Mouse (Mus musculus): ENCODE measurements around the gene Zfp423. TPM values are rescaled to one million over a fixed set of nuclear protein-coding genes. Genes with fewer than 3 reads are reported as not detected.

Zfp423 gene
- polyA plus RNA-seq, 1 experiment from 2014 or later: 40.3 TPM

DNA sequence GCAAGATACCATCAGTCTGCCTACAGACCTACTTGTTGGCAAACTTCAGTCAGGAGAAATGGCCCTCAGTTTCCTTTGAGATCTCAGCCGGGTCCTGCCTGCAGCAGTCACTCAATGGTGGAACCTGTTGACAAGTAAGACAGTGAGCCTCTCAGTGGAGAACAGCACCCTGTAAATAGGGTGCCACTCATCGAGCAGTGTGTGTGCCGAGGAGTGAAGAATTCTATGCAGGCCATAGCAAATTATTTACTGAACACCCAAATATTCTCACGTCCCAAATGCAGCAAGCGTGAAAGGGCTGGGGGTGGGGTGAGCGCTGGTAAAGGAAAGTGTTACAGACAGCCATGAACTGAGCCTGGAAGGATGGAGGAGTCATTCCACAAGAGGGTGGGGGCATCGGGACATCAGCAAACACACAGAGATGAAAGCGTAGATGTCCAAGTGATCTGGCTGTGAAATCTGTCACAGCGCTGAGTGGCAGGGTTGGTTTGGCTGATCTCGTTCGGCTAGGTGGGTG is 323.1 kb downstream of the Zfp423 start:
- Histone ChIP-seq H3K4me1 (ENCODE audit: control insufficient read depth, insufficient read depth, low read length) (no peaks in the 10 kb centered on the region), H3K9me3 (ENCODE audit: control insufficient read depth, low read length) (no peaks in the 10 kb centered on the region), H3K4me3 (ENCODE audit: low read depth, low read length) (no peak overlapping the region), H3K27ac (ENCODE audit: low read depth, low read length) (no peak overlapping the region), H3K4me2 (no peak overlapping the region), H3K9ac (ENCODE audit: low read length) (no peak overlapping the region), H3K36me3 (ENCODE audit: control insufficient read depth, insufficient read depth, low read length) (no peaks in the 10 kb centered on the region), H3K27me3 (ENCODE audit: control insufficient read depth, insufficient read depth, low read length) (no peaks in the 10 kb centered on the region)
- DNase-seq (ENCODE audit: low spot score, missing footprints) (no peak), ATAC-seq (ENCODE audit: low FRiP score) (no peak)
- 86% methylated on average over 11 of the region's 11 CpGs for WGBS

DNA sequence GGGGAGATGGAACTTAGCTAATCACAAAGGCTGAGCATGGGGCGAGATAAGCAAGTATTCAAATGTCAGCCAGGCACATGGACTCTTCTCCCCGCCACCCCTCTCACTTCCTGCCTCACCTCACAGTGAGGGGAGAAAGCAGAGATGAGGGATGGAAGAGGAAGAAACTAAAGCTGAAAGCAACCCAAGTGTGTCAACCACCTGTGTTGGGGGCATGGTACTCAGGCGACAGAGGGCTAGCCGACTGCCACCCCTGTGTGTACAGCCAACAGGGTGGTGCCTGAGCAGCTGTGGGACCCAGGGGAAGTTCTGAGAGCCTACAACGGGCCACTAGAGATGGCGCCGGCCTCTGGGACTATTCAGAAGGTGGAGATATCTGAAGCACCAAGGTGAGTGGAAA is 327.6 kb downstream of the Zfp423 start:
- Histone ChIP-seq H3K9ac (ENCODE audit: low read length) (no peak overlapping the region), H3K27me3 (ENCODE audit: control insufficient read depth, insufficient read depth, low read length) (no peaks in the 10 kb centered on the region), H3K4me2 (no peak overlapping the region), H3K27ac (ENCODE audit: low read depth, low read length) (no peak overlapping the region), H3K9me3 (ENCODE audit: control insufficient read depth, low read length) (no peaks in the 10 kb centered on the region), H3K4me1 (ENCODE audit: control insufficient read depth, insufficient read depth, low read length) (no peaks in the 10 kb centered on the region), H3K36me3 (ENCODE audit: control insufficient read depth, insufficient read depth, low read length) (no peaks in the 10 kb centered on the region), H3K4me3 (ENCODE audit: low read depth, low read length) (no peak overlapping the region)
- no peak for ATAC-seq (ENCODE audit: low FRiP score)
- DNase-seq (ENCODE audit: low spot score, missing footprints): no peak
- 83% methylated on average over 7 of the region's 7 CpGs for WGBS

- no peaks in the 10 kb centered on the region for H3K27me3 ChIP-seq (ENCODE audit: control insufficient read depth, insufficient read depth, low read length)
- H3K9me3 ChIP-seq (ENCODE audit: control insufficient read depth, low read length): no peaks in the 10 kb centered on the region
- no peak overlapping the region for H3K4me3 ChIP-seq (ENCODE audit: low read depth, low read length)
- no peak overlapping the region for H3K9ac ChIP-seq (ENCODE audit: low read length)
- no peak overlapping the region for H3K4me2 ChIP-seq
- WGBS: 41% methylated on average over 6 of the region's 6 CpGs
- no peaks in the 10 kb centered on the region for H3K4me1 ChIP-seq (ENCODE audit: control insufficient read depth, insufficient read depth, low read length)
- DNase-seq (ENCODE audit: low spot score, missing footprints): no peak
- no peak overlapping the region for H3K27ac ChIP-seq (ENCODE audit: low read depth, low read length)
- no peaks in the 10 kb centered on the region for H3K36me3 ChIP-seq (ENCODE audit: control insufficient read depth, insufficient read depth, low read length)
- ATAC-seq (ENCODE audit: low FRiP score): no peak
Observed at GRCm38 (mm10) chr8:87629656-87630055, 329.7 kb downstream of the Zfp423 start.

DNA sequence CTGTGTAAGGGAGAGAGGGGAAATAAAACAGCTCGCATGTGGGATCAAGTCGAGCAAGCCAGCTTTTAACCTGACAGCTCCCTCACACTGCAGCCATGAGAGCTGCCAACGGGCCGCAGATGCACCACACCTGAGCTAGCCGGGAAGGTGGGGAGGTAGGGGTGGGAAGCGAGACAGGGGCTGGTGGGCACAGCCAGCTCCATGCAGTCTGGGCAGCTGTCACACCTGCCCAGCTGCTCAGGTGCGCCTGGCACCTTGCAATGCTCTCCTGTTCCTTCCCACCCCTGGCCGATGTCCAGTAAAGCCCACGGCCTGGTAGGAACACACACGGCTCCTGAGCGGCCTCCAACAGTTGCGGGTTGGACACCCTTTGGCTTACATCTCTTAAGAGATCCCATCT is 338.2 kb downstream of the Zfp423 start:
- Histone ChIP-seq H3K4me2 (no peak overlapping the region), H3K27me3 (ENCODE audit: control insufficient read depth, insufficient read depth, low read length) (no peaks in the 10 kb centered on the region), H3K9me3 (ENCODE audit: control insufficient read depth, low read length) (no peaks in the 10 kb centered on the region), H3K36me3 (ENCODE audit: control insufficient read depth, insufficient read depth, low read length) (no peaks in the 10 kb centered on the region), H3K4me3 (ENCODE audit: low read depth, low read length) (no peak overlapping the region), H3K9ac (ENCODE audit: low read length) (no peak overlapping the region), H3K27ac (ENCODE audit: low read depth, low read length) (no peak overlapping the region), H3K4me1 (ENCODE audit: control insufficient read depth, insufficient read depth, low read length) (no peaks in the 10 kb centered on the region)
- no peak for DNase-seq (ENCODE audit: low spot score, missing footprints)
- ATAC-seq (ENCODE audit: low FRiP score): no peak
- WGBS: 91% methylated on average over 12 of the region's 12 CpGs

- no peaks in the 10 kb centered on the region for H3K9me3 ChIP-seq (ENCODE audit: control insufficient read depth, low read length)
- no peaks in the 10 kb centered on the region for H3K27me3 ChIP-seq (ENCODE audit: control insufficient read depth, insufficient read depth, low read length)
- no peaks in the 10 kb centered on the region; the same call in 1 of the 2 replicates for H3K4me1 ChIP-seq (ENCODE audit: control insufficient read depth, insufficient read depth, low read length)
- 69% methylated on average over 6 of the region's 6 CpGs for WGBS
- H3K9ac ChIP-seq (ENCODE audit: low read length): no peak overlapping the region
- no peak overlapping the region for H3K27ac ChIP-seq (ENCODE audit: low read depth, low read length)
- no peak overlapping the region for H3K4me2 ChIP-seq
- no peak for DNase-seq (ENCODE audit: low spot score, missing footprints)
- H3K36me3 ChIP-seq (ENCODE audit: control insufficient read depth, insufficient read depth, low read length): no peaks in the 10 kb centered on the region
- H3K4me3 ChIP-seq (ENCODE audit: low read depth, low read length): no peak overlapping the region
- ATAC-seq (ENCODE audit: low FRiP score): no peak
Observed at GRCm38 (mm10) chr8:87620225-87620624, 339.2 kb downstream of the Zfp423 start.

DNA sequence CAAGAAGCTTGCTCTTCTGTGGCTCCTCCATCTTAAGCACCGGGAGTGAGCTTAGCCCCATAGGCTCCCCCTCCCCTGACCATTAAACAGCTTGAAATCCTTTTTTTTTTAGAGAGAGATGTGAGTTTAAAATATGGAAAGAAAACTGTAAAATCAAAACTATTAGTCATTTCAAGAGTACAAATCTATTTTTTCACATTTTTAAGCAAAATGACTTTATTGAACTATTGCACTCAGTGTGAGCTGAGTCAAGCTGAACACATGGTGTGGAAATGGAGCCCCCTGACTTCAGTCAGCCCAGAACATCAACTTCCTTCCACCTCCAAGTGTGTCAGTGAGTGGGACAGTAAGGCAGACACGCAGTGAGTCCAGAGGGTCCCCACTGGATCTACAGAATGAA is 339.9 kb downstream of the Zfp423 start:
- ATAC-seq (ENCODE audit: low FRiP score) (no peak), DNase-seq (ENCODE audit: low spot score, missing footprints) (no peak)
- Histone ChIP-seq H3K4me3 (ENCODE audit: low read depth, low read length) (no peak overlapping the region), H3K36me3 (ENCODE audit: control insufficient read depth, insufficient read depth, low read length) (no peaks in the 10 kb centered on the region), H3K27ac (ENCODE audit: low read depth, low read length) (no peak overlapping the region), H3K9ac (ENCODE audit: low read length) (no peak overlapping the region), H3K4me2 (no peak overlapping the region), H3K9me3 (ENCODE audit: control insufficient read depth, low read length) (no peaks in the 10 kb centered on the region), H3K4me1 (ENCODE audit: control insufficient read depth, insufficient read depth, low read length) (no peaks in the 10 kb centered on the region; the same call in 1 of the 2 replicates), H3K27me3 (ENCODE audit: control insufficient read depth, insufficient read depth, low read length) (no peaks in the 10 kb centered on the region)
- 73% methylated on average over 2 of the region's 2 CpGs for WGBS

GRCm38 (mm10) chr8:87619118-87619517 is 340.3 kb downstream of the Zfp423 start:
- no peaks in the 10 kb centered on the region for H3K36me3 ChIP-seq (ENCODE audit: control insufficient read depth, insufficient read depth, low read length)
- H3K4me2 ChIP-seq: no peak overlapping the region
- no peak overlapping the region for H3K4me3 ChIP-seq (ENCODE audit: low read depth, low read length)
- no peak for DNase-seq (ENCODE audit: low spot score, missing footprints)
- H3K27me3 ChIP-seq (ENCODE audit: control insufficient read depth, insufficient read depth, low read length): no peaks in the 10 kb centered on the region
- no peaks in the 10 kb centered on the region for H3K9me3 ChIP-seq (ENCODE audit: control insufficient read depth, low read length)
- no peak overlapping the region for H3K9ac ChIP-seq (ENCODE audit: low read length)
- no peak overlapping the region for H3K27ac ChIP-seq (ENCODE audit: low read depth, low read length)
- ATAC-seq (ENCODE audit: low FRiP score): no peak
- WGBS: 72% methylated on average over 7 of the region's 7 CpGs
- no peaks in the 10 kb centered on the region; the same call in 1 of the 2 replicates for H3K4me1 ChIP-seq (ENCODE audit: control insufficient read depth, insufficient read depth, low read length)

GRCm38 (mm10) chr8:87613701-87614100 is 345.7 kb downstream of the Zfp423 start:
- 91% methylated on average over 1 of the region's 1 CpGs for WGBS
- no peaks in the 10 kb centered on the region for H3K9me3 ChIP-seq (ENCODE audit: control insufficient read depth, low read length)
- DNase-seq (ENCODE audit: low spot score, missing footprints): no peak
- H3K27me3 ChIP-seq (ENCODE audit: control insufficient read depth, insufficient read depth, low read length): no peaks in the 10 kb centered on the region
- H3K4me1 ChIP-seq (ENCODE audit: control insufficient read depth, insufficient read depth, low read length): no peaks in the 10 kb centered on the region; the same call in 1 of the 2 replicates
- no peak for ATAC-seq (ENCODE audit: low FRiP score)
- H3K9ac ChIP-seq (ENCODE audit: low read length): no peak overlapping the region
- no peak overlapping the region for H3K27ac ChIP-seq (ENCODE audit: low read depth, low read length)
- H3K36me3 ChIP-seq (ENCODE audit: control insufficient read depth, insufficient read depth, low read length): no peaks in the 10 kb centered on the region
- H3K4me2 ChIP-seq: no peak overlapping the region
- no peak overlapping the region for H3K4me3 ChIP-seq (ENCODE audit: low read depth, low read length)

Measured in midbrain, embryonic 11.5 days (tissue).